Mouse (Mus musculus) cerebellum, postnatal 14 days (tissue): ENCODE results near the gene BC048679.

ENCODE experiments used
- DNase-seq, 2 experiments: peaks; one replicate each; pipeline ENCODE4 v3.0.0; 2021; ENCODE audit warnings: mixed read lengths in 2 of 2

The BC048679 gene

GRCm38 (mm10) chr7:81476833-81477232 lies 21.2 kb downstream of the BC048679 start:
- DNase-seq, result no peak

- DNase-seq, result no peak
Observed at GRCm38 (mm10) chr7:81475221-81475620, 22.9 kb downstream of the BC048679 start.

- DNase-seq, result peak in 1 of 2 experiments; percentile 1
Observed at GRCm38 (mm10) chr7:81464906-81465450, 33.1 kb downstream of the BC048679 start.

- DNase-seq, result no peak
Observed at GRCm38 (mm10) chr7:81464116-81464515, 34.0 kb downstream of the BC048679 start.

- no peak for DNase-seq
Observed at GRCm38 (mm10) chr7:81462815-81463214, 35.3 kb downstream of the BC048679 start.

GRCm38 (mm10) chr7:81455155-81455651 lies 42.9 kb downstream of the BC048679 start, which contains the start of gene Cpeb1:
Gene Cpeb1 (minus strand): TSS chr7:81455465.
- peak; percentile 66 to 75 for DNase-seq

- DNase-seq, result peak; percentile 53 to 63
Observed at GRCm38 (mm10) chr7:81454331-81455039, 43.6 kb downstream of the BC048679 start.

- DNase-seq, result peak; percentile 43 to 50
Observed at GRCm38 (mm10) chr7:81453443-81454274, 44.4 kb downstream of the BC048679 start.

GRCm38 (mm10) chr7:81452971-81453441 lies 45.1 kb downstream of the BC048679 start:
- DNase-seq, result peak; percentile 25 to 41
